Mouse (Mus musculus) heart, adult 8-10 months (tissue): ENCODE results near the gene Taar7e. TPM values are rescaled to one million over a fixed set of nuclear protein-coding genes. Genes with fewer than 3 reads are reported as not detected.
"Not testable (repeated sequence)": the region's sequence is repeated elsewhere in the genome, so short reads cannot be mapped to it uniquely, and the experiment has no call there.

Experiments used
- DNase-seq: peaks from one replicate; pipeline ENCODE4 v3.0.0; 2022; ENCODE audit warnings: low spot score
- total RNA-seq, 4 experiments: library from RNA; stranded (reverse); gene quantifications; 2 replicates each; pipeline ENCODE4 v1.2.4; 2022

Gene Taar7e
- total RNA-seq = not detected

- DNase-seq = no peak
Observed at GRCm38 (mm10) chr10:24037314-24037713, at the start of gene Taar7e. Gene Taar7e (plus strand): TSS chr10:24037614.

GRCm38 (mm10) chr10:23993381-23993780 lies 44.0 kb upstream of the Taar7e start, which contains the start of gene Taar7a:
Gene Taar7a (minus strand): TSS chr10:23993481.
- no peak for DNase-seq

- no peak for DNase-seq
Observed at GRCm38 (mm10) chr10:23999639-24000038, 37.8 kb upstream of the Taar7e start, which contains the start of gene Taar7b. Gene Taar7b (plus strand): TSS chr10:23999939.

GRCm38 (mm10) chr10:24006442-24006841 lies 31.0 kb upstream of the Taar7e start:
- no peak for DNase-seq

- DNase-seq = no peak
Observed at GRCm38 (mm10) chr10:24007034-24007433, 30.4 kb upstream of the Taar7e start.

GRCm38 (mm10) chr10:24008143-24008542 lies 29.3 kb upstream of the Taar7e start:
- no peak for DNase-seq

GRCm38 (mm10) chr10:24026922-24027321 lies 10.5 kb upstream of the Taar7e start, which contains the start of gene Taar7d:
Gene Taar7d (plus strand): TSS chr10:24027222.
- DNase-seq = no peak

- DNase-seq = no peak
Observed at GRCm38 (mm10) chr10:24031347-24031746, 6.1 kb upstream of the Taar7e start.

- DNase-seq = no peak
Observed at GRCm38 (mm10) chr10:24040120-24040869, 2.9 kb downstream of the Taar7e start.

- DNase-seq = no peak
Observed at GRCm38 (mm10) chr10:24049210-24049609, 11.8 kb downstream of the Taar7e start, which contains the start of gene Taar7f. Gene Taar7f (plus strand): TSS chr10:24049510.

GRCm38 (mm10) chr10:24052039-24052438 lies 14.6 kb downstream of the Taar7e start:
- no peak for DNase-seq

GRCm38 (mm10) chr10:24058986-24059385 lies 21.6 kb downstream of the Taar7e start:
- no peak for DNase-seq

- DNase-seq = not testable (repeated sequence)
Observed at GRCm38 (mm10) chr10:24074751-24075150, 37.3 kb downstream of the Taar7e start.

- DNase-seq = not testable (repeated sequence)
Observed at GRCm38 (mm10) chr10:24076200-24076599, 38.8 kb downstream of the Taar7e start, which contains the start of gene Taar8a. Gene Taar8a (plus strand): TSS chr10:24076500.

- DNase-seq = peak; percentile 6
Observed at GRCm38 (mm10) chr10:24080166-24080565, 42.8 kb downstream of the Taar7e start.

- no peak for DNase-seq
Observed at GRCm38 (mm10) chr10:24085936-24086335, 48.5 kb downstream of the Taar7e start.

GRCm38 (mm10) chr10:24086555-24086954 lies 49.1 kb downstream of the Taar7e start:
- DNase-seq = no peak

GRCm38 (mm10) chr10:24087168-24087567 lies 49.8 kb downstream of the Taar7e start:
- DNase-seq = no peak

Other genes with a start within 250 kb of the Taar7e start
- gene Slc18b1, start 240.6 kb upstream of the Taar7e start, total RNA-seq = 10 to 100 TPM in 1 of 4 experiments, 1 to 10 TPM in 3; 6.2 to 10.7 (median 7.9) TPM
- under 1 TPM in 3 of 4 experiments, not detected in 1; 0.12 to 0.34 (median 0.16) TPM for gene Vnn3, start 186.2 kb upstream of the Taar7e start, total RNA-seq
- gene Vnn1, start 142.9 kb upstream of the Taar7e start, total RNA-seq = under 1 TPM; 0.25 to 0.72 (median 0.35) TPM
- gene Taar1, start 117.3 kb upstream of the Taar7e start, total RNA-seq = not detected
- gene Taar2, start 99.0 kb upstream of the Taar7e start, total RNA-seq = not detected
- gene Taar3, start 88.1 kb upstream of the Taar7e start, total RNA-seq = not detected
- not detected for gene Taar4, start 77.1 kb upstream of the Taar7e start, total RNA-seq
- not detected for gene Taar5, start 66.9 kb upstream of the Taar7e start, total RNA-seq
- not detected for gene Taar6, start 52.0 kb upstream of the Taar7e start, total RNA-seq
- gene Taar7a, start 44.1 kb upstream of the Taar7e start, total RNA-seq = not detected
- not detected for gene Taar7b, start 37.7 kb upstream of the Taar7e start, total RNA-seq
- not detected for gene Taar7d, start 10.4 kb upstream of the Taar7e start, total RNA-seq
- not detected for gene Taar7f, start 11.9 kb downstream of the Taar7e start, total RNA-seq
- not detected for gene Taar8a, start 38.9 kb downstream of the Taar7e start, total RNA-seq
- not detected for gene Taar8b, start 54.7 kb downstream of the Taar7e start, total RNA-seq
- gene Taar8c, start 64.3 kb downstream of the Taar7e start, total RNA-seq = not detected
- not detected for gene Taar9, start 71.9 kb downstream of the Taar7e start, total RNA-seq
- gene Stx7, start 111.7 kb downstream of the Taar7e start, total RNA-seq = 10 to 100 TPM; 41.3 to 54.2 (median 48.0) TPM
- gene Moxd1, start 185.9 kb downstream of the Taar7e start, total RNA-seq = under 1 TPM in 3 of 4 experiments, not detected in 1; 0.16 to 0.24 (median 0.19) TPM